Mouse (Mus musculus) testis, adult 2 months (tissue): ENCODE measurements around the gene Slc24a4. TPM values are rescaled to one million over a fixed set of nuclear protein-coding genes. Genes with fewer than 3 reads are reported as not detected.

Source experiments
- H3K27ac ChIP-seq: fragments of 200-500 bp; 2 replicates; pipeline ENCODE4 v1.5.1; 2012; ENCODE audit warnings: low read depth, low read length; ENCODE audit not compliant: control insufficient read depth, insufficient read depth
- H3K27me3 ChIP-seq: fragments of 200-500 bp; 2 replicates; pipeline ENCODE4 v1.6.1; 2012; ENCODE audit warnings: mild to moderate bottlenecking, low read length, moderate library complexity; ENCODE audit not compliant: control insufficient read depth, insufficient read depth
- H3K36me3 ChIP-seq: fragments of 200-500 bp; 2 replicates; pipeline ENCODE4 v1.6.1; 2012; ENCODE audit warnings: mild to moderate bottlenecking, low read length; ENCODE audit not compliant: control insufficient read depth, insufficient read depth
- H3K4me1 ChIP-seq: fragments of 200-500 bp; 2 replicates; pipeline ENCODE4 v1.6.1; 2012; ENCODE audit warnings: low read length; ENCODE audit not compliant: control insufficient read depth, insufficient read depth
- H3K4me3 ChIP-seq: fragments of 200-500 bp; 2 replicates; pipeline ENCODE4 v1.5.1; 2012; ENCODE audit warnings: low read depth, mild to moderate bottlenecking, low read length, moderate library complexity, mixed read lengths; ENCODE audit not compliant: control insufficient read depth
- CTCF ChIP-seq: fragments of 200-500 bp; IDR thresholded peaks from 2 replicates; pipeline ENCODE4 v1.5.1; 2012; ENCODE audit warnings: low read depth, mild to moderate bottlenecking, inconsistent platforms, low read length, moderate library complexity; ENCODE audit not compliant: control insufficient read depth, insufficient read depth, insufficient replicate concordance
- POLR2A ChIP-seq: fragments of 200-500 bp; IDR thresholded peaks from 2 replicates; pipeline ENCODE4 v1.6.1; 2012; ENCODE audit warnings: low read depth, mild to moderate bottlenecking, inconsistent platforms, low read length, moderate library complexity; ENCODE audit not compliant: control insufficient read depth
- polyA plus RNA-seq: library from polyadenylated mRNA; depleted of rRNA; stranded (reverse); fragments of >200 nt; gene quantifications from 2 replicates; pipeline ENCODE4 v1.2.3, GENCODE M21; 2012

Slc24a4 gene
- polyA plus RNA-seq, 1 experiment: 0.32 TPM

- Histone ChIP-seq H3K36me3 (no peaks in the 10 kb centered on the region), H3K4me3 (no peak overlapping the region), H3K4me1 (peaks cover 13% of the 10 kb centered on the region), H3K27ac (no peak overlapping the region), H3K27me3 (no peaks in the 10 kb centered on the region)
- no peak for TF ChIP-seq CTCF
- TF ChIP-seq POLR2A: no peak
Observed at GRCm38 (mm10) chr12:102280867-102281503, 152.5 kb downstream of the Slc24a4 start.

- Histone ChIP-seq H3K36me3 (no peaks in the 10 kb centered on the region), H3K27ac (no peak overlapping the region), H3K4me3 (no peak overlapping the region), H3K27me3 (no peaks in the 10 kb centered on the region), H3K4me1 (peaks cover 15% of the 10 kb centered on the region)
- TF ChIP-seq CTCF: no peak
- TF ChIP-seq POLR2A: no peak
Observed at GRCm38 (mm10) chr12:102282126-102282525, 153.6 kb downstream of the Slc24a4 start.

GRCm38 (mm10) chr12:102282763-102283482 lies 154.4 kb downstream of the Slc24a4 start, which contains the start of gene Rin3:
Gene Rin3, plus strand, starts transcription at chr12:102283048.
- Histone ChIP-seq H3K27ac (peak within 1 kb of the TSS; percentile 86), H3K4me1 (peaks cover 21% of the 10 kb centered on the region), H3K36me3 (no peaks in the 10 kb centered on the region), H3K4me3 (peak within 1 kb of the TSS; percentile 87), H3K27me3 (no peaks in the 10 kb centered on the region)
- TF ChIP-seq POLR2A (0 out of 2 replicates have a peak, but pooled peaks have one; percentile 48), CTCF (no peak)

GRCm38 (mm10) chr12:102283483-102284266 lies 155.1 kb downstream of the Slc24a4 start:
- Histone ChIP-seq H3K36me3 (no peaks in the 10 kb centered on the region), H3K4me1 (peaks cover 21% of the 10 kb centered on the region), H3K4me3 (peak overlapping the region; percentile 87), H3K27ac (peak overlapping the region; percentile 86), H3K27me3 (no peaks in the 10 kb centered on the region)
- TF ChIP-seq CTCF (no peak), POLR2A (no peak)

- no peak for TF ChIP-seq POLR2A
- no peak for TF ChIP-seq CTCF
- peak overlapping the region; percentile 63 for H3K4me3 ChIP-seq
- H3K27me3 ChIP-seq: no peaks in the 10 kb centered on the region
- H3K4me1 ChIP-seq: peaks cover 21% of the 10 kb centered on the region
- no peak overlapping the region for H3K27ac ChIP-seq
- no peaks in the 10 kb centered on the region for H3K36me3 ChIP-seq
Observed at GRCm38 (mm10) chr12:102284267-102284610, 155.7 kb downstream of the Slc24a4 start.

- H3K36me3 ChIP-seq: no peaks in the 10 kb centered on the region
- H3K27me3 ChIP-seq: no peaks in the 10 kb centered on the region
- TF ChIP-seq CTCF: no peak
- TF ChIP-seq POLR2A: no peak
- H3K4me1 ChIP-seq: peaks cover 21% of the 10 kb centered on the region
- H3K4me3 ChIP-seq: no peak overlapping the region
- H3K27ac ChIP-seq: no peak overlapping the region
Observed at GRCm38 (mm10) chr12:102284618-102285159, 156.2 kb downstream of the Slc24a4 start.

GRCm38 (mm10) chr12:102285318-102285717 lies 156.8 kb downstream of the Slc24a4 start:
- Histone ChIP-seq H3K36me3 (no peaks in the 10 kb centered on the region), H3K27ac (peak overlapping the region; percentile 38), H3K4me1 (peaks cover 21% of the 10 kb centered on the region), H3K4me3 (no peak overlapping the region), H3K27me3 (no peaks in the 10 kb centered on the region)
- TF ChIP-seq POLR2A (no peak), CTCF (no peak)
